Mouse (Mus musculus) stomach, postnatal 0 days (tissue): Measurements from ENCODE around the gene Med12l.

Experiments used
- CTCF ChIP-seq: IDR thresholded peaks from 2 replicates; pipeline ENCODE4 v1.5.1; 2016; ENCODE audit warnings: antibody characterized with exemption, low read depth, mild to moderate bottlenecking, moderate library complexity
- EP300 ChIP-seq: optimal IDR thresholded peaks from 2 replicates; pipeline ENCODE3; 2016; ENCODE audit warnings: antibody characterized with exemption

GRCm38 (mm10) chr3:59312610-59313009, 307.0 kb downstream of the Med12l start:
- TF ChIP-seq CTCF, result no peak
- TF ChIP-seq EP300, result no peak
